Mouse (Mus musculus): Measurements from ENCODE around the gene Gm37240. TPM values are rescaled to one million over a fixed set of nuclear protein-coding genes. Genes with fewer than 3 reads are reported as not detected.
"Not testable (repeated sequence)": the region's sequence is repeated elsewhere in the genome, so short reads cannot be mapped to it uniquely, and the experiment has no call there.

Gene Gm37240
- polyA plus RNA-seq, 1 experiment: 0.53 TPM

DNA sequence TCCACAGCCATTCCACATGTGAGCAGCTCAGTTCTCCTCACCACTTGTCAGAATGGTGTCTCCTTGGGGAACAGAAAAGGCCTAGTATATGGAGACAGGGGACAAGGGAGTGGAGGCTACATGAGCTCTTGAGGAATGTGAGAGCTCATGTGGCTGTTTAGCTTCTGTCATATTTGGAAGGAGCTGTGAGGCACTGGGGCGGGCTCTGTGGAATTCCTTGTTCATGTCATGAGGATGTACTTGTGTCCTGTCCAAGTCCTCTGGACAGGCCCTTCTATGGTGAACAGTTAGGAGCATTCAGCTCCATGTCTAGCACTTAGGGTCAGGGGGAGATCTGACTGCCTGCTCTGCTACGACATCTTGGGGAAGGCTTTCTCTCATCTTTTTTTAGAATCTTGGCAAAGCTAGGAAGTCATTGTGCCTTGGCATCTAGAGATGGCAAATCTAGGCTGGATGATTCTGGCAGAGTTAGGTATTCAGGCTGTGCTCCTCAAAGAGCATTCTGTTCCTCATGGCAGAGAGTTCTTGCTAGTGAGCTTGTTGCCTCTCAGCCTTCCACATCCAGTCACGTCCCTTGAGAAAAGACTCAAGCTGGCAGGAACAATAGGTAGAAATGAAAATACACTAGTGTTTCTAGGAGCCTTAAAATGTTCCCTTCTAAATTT lies 297.1 kb downstream of the Gm37240 start:
- no peak for DNase-seq (ENCODE audit: low read depth)
- TF ChIP-seq CTCF (IDR thresholded peaks at IDR 0.05; ENCODE audit: borderline replicate concordance, extremely low read depth, insufficient read depth, insufficient read length): no peak
- TF ChIP-seq POLR2A (IDR thresholded peaks at IDR 0.05; ENCODE audit: borderline replicate concordance, extremely low read depth, insufficient read depth, insufficient read length, poor library complexity, severe bottlenecking): no peak

- no peak for TF ChIP-seq POLR2A (IDR thresholded peaks at IDR 0.05; ENCODE audit: borderline replicate concordance, extremely low read depth, insufficient read depth, insufficient read length, poor library complexity, severe bottlenecking)
- TF ChIP-seq CTCF (IDR thresholded peaks at IDR 0.05; ENCODE audit: borderline replicate concordance, extremely low read depth, insufficient read depth, insufficient read length): no peak
- no peak for DNase-seq (ENCODE audit: low read depth)
Observed at GRCm38 (mm10) chr3:85588701-85589100, 298.6 kb downstream of the Gm37240 start.

DNA sequence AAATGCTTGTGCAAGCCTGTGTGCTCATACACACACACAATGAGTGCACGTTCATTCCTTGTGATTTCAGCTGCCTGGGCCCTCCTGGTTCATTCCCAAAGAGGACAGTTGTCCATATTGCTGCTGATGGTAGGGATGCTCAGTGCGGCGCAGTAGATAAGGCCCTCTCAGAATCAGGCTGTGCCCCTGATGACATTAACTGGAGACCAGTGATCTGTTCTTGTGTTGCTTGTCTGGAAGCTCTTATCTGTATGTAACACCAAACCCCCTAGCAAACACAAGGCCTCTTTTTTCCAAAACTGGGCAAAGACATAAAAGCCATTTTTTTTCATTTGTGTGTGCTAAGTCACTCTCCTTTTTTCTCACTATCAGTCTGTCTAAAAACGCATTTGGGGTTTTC lies 302.4 kb downstream of the Gm37240 start:
- no peak for TF ChIP-seq POLR2A (IDR thresholded peaks at IDR 0.05; ENCODE audit: borderline replicate concordance, extremely low read depth, insufficient read depth, insufficient read length, poor library complexity, severe bottlenecking)
- TF ChIP-seq CTCF (IDR thresholded peaks at IDR 0.05; ENCODE audit: borderline replicate concordance, extremely low read depth, insufficient read depth, insufficient read length): no peak
- DNase-seq (ENCODE audit: low read depth): no peak

DNA sequence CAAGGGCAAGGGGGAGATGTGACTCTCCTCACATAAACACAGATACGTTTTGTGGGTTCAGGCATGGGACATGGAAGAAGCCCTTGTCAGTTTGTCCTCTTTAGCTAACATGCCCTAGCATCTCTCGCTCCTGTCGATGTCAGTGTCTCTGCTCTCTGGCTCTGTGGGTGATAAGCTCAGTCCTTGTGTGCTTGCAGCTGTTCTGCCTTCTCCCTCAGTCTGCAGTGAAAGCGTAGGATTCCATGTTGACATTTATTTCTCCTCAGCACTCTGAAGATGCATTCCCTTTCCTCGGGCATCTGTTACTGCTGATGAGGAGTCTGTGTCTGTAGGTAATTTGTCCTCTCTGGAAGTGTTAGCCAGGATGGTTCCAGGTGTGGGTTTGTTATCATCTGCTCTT lies 304.1 kb downstream of the Gm37240 start:
- TF ChIP-seq CTCF (IDR thresholded peaks at IDR 0.05; ENCODE audit: borderline replicate concordance, extremely low read depth, insufficient read depth, insufficient read length): no peak
- no peak for TF ChIP-seq POLR2A (IDR thresholded peaks at IDR 0.05; ENCODE audit: borderline replicate concordance, extremely low read depth, insufficient read depth, insufficient read length, poor library complexity, severe bottlenecking)
- no peak for DNase-seq (ENCODE audit: low read depth)

DNA sequence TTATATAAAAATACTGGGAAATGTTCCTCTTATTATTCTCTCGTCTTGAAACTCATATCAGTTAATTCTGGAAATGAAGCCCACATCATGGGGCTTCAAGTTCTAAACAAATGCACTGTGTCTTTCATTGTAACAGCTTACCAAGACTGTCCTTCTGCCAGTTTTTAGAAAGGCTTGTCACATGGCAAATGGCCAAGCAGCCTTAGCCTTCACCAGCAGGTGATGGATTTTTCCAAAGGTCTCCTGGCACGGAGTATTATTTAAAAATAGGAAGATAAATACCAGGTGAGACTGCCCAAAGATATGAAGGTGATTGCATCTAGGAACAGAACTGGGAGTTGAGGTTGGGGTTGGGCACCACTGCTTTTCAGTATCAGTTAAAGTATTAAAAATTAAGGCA lies 304.6 kb downstream of the Gm37240 start:
- TF ChIP-seq CTCF (IDR thresholded peaks at IDR 0.05; ENCODE audit: borderline replicate concordance, extremely low read depth, insufficient read depth, insufficient read length) (no peak), POLR2A (IDR thresholded peaks at IDR 0.05; ENCODE audit: borderline replicate concordance, extremely low read depth, insufficient read depth, insufficient read length, poor library complexity, severe bottlenecking) (no peak)
- no peak for DNase-seq (ENCODE audit: low read depth)

DNA sequence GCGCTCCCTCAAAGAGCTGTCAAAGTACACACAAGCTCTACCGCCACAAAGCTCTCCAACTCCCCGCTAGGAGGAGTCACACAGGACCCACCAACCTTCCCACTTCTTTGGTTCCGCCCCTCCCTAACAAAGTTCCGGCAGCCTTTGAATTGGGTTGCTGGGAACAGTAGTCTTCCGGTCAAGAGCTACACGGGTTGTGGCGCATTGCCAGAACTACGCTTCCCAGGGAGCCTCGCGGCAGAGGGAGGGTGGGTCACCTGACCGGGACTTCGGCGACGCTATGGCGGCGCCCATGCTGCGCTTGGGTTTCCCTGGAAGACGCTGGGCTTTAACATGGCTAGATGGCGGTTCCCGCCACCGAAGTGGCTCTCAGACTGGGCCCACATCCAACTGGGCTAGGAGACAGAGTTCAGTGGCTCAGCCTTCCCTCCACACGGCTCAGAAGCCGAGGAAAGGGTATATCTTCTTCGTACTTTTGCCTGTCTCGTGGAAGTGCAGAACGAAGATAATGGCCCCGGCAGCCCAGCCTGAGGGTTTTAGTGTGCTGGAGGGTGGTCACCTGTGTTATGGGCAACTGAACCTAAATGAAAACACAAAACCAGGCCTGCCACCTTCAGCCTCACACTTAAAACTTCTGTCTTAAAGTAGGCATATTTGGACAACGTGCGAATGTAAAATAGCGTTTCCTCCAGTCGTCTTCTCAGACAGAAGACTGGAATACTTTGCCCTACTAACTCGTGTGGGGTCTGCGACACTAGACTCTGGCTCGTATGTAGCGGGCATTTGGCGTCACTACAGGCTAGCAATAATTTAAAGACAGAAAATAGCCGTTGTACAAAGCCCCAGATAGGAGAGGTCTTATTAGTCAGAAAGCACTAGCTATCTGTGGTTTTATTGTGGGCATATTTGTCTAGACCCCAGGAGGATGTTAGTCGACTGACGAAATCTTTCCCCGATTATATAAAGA lies 313.2 kb downstream of the Gm37240 start, which contains the start of gene Gatb:
Gatb (plus strand) TSS at position 256 of the 967 bp plus-strand sequence.
- peak; percentile 100 for DNase-seq (ENCODE audit: low read depth)

GRCm38 (mm10) chr3:85573216-85573863 lies 314.0 kb downstream of the Gm37240 start:
- DNase-seq (ENCODE audit: low read depth): no peak
- TF ChIP-seq POLR2A (IDR thresholded peaks at IDR 0.05; ENCODE audit: borderline replicate concordance, extremely low read depth, insufficient read depth, insufficient read length, poor library complexity, severe bottlenecking) (no peak), CTCF (IDR thresholded peaks at IDR 0.05; ENCODE audit: borderline replicate concordance, extremely low read depth, insufficient read depth, insufficient read length) (no peak)

More for the DNA sequence above, 313.2 kb downstream of the Gm37240 start, which contains the start of gene Gatb:
- TF ChIP-seq CTCF (IDR thresholded peaks at IDR 0.05; ENCODE audit: borderline replicate concordance, extremely low read depth, insufficient read depth, insufficient read length) (peak; percentile 81), POLR2A (IDR thresholded peaks at IDR 0.05; ENCODE audit: borderline replicate concordance, extremely low read depth, insufficient read depth, insufficient read length, poor library complexity, severe bottlenecking) (peak; percentile 73; the same call in 1 of the 2 replicates)

GRCm38 (mm10) chr3:85572502-85572901 lies 314.8 kb downstream of the Gm37240 start:
- DNase-seq (ENCODE audit: low read depth): not testable (repeated sequence)

GRCm38 (mm10) chr3:85571276-85571675 lies 316.0 kb downstream of the Gm37240 start:
- no peak for TF ChIP-seq POLR2A (IDR thresholded peaks at IDR 0.05; ENCODE audit: borderline replicate concordance, extremely low read depth, insufficient read depth, insufficient read length, poor library complexity, severe bottlenecking)
- TF ChIP-seq CTCF (IDR thresholded peaks at IDR 0.05; ENCODE audit: borderline replicate concordance, extremely low read depth, insufficient read depth, insufficient read length): peak; percentile 55; the same call in 1 of the 2 replicates

GRCm38 (mm10) chr3:85564603-85565002 lies 322.7 kb downstream of the Gm37240 start:
- no peak for DNase-seq (ENCODE audit: low read depth)
- TF ChIP-seq CTCF (IDR thresholded peaks at IDR 0.05; ENCODE audit: borderline replicate concordance, extremely low read depth, insufficient read depth, insufficient read length) (no peak), POLR2A (IDR thresholded peaks at IDR 0.05; ENCODE audit: borderline replicate concordance, extremely low read depth, insufficient read depth, insufficient read length, poor library complexity, severe bottlenecking) (no peak)

More at GRCm38 (mm10) chr3:85571276-85571675, 316.0 kb downstream of the Gm37240 start:
- DNase-seq (ENCODE audit: low read depth): peak; percentile 91

DNA sequence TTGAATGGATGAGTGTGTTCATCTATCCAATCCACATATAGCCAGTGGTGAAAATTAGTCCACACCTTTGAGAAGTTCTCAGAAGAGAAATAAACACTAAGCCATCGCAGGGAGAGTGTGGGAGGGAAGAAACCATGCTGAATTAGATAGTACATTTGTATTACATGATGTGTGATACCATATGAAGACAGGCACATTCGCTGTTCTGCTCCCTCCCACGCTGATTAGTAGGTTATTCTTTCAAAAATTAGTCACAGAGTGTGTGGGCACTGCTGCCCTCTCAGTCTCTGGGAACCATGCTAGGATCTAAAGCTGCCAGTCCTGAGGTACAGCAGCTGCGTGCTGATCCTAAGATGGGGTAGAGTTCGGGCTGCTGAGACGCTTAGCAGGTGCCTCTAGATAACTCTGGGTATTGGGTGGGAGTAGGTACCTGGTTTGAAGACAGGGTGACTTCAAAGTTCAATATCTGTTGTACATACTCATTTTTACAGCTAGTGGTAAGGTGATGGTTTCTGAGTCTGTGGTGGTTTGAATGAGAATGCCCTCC lies 333.5 kb downstream of the Gm37240 start:
- no peak for TF ChIP-seq CTCF (IDR thresholded peaks at IDR 0.05; ENCODE audit: borderline replicate concordance, extremely low read depth, insufficient read depth, insufficient read length)
- TF ChIP-seq POLR2A (IDR thresholded peaks at IDR 0.05; ENCODE audit: borderline replicate concordance, extremely low read depth, insufficient read depth, insufficient read length, poor library complexity, severe bottlenecking): no peak

More for the DNA sequence above, 333.5 kb downstream of the Gm37240 start:
- no peak for DNase-seq (ENCODE audit: low read depth)
